Mouse (Mus musculus) brain, embryonic 14.5 days (tissue): ENCODE measurements around the gene Pop7.

Source experiments
- CTCF ChIP-seq: fragments of 200-500 bp; IDR thresholded peaks from 2 replicates; pipeline ENCODE4 v1.5.1; 2012; ENCODE audit warnings: inconsistent platforms, mild to moderate bottlenecking, moderate library complexity, borderline replicate concordance; ENCODE audit not compliant: insufficient read depth, insufficient read length; ENCODE audit errors: extremely low read depth
- POLR2A ChIP-seq: fragments of 200-500 bp; IDR thresholded peaks from 2 replicates; pipeline ENCODE4 v1.6.1; 2012; ENCODE audit warnings: mild to moderate bottlenecking, inconsistent platforms, borderline replicate concordance; ENCODE audit not compliant: poor library complexity, insufficient read depth, insufficient read length, severe bottlenecking; ENCODE audit errors: extremely low read depth

GRCm38 (mm10) chr5:137523396-137524250 is 21.3 kb upstream of the Pop7 start:
- TF ChIP-seq CTCF, result no peak
- no peak for TF ChIP-seq POLR2A
